ENCODE assay signal across 22 mouse cellular contexts in the genomic region with DNA sequence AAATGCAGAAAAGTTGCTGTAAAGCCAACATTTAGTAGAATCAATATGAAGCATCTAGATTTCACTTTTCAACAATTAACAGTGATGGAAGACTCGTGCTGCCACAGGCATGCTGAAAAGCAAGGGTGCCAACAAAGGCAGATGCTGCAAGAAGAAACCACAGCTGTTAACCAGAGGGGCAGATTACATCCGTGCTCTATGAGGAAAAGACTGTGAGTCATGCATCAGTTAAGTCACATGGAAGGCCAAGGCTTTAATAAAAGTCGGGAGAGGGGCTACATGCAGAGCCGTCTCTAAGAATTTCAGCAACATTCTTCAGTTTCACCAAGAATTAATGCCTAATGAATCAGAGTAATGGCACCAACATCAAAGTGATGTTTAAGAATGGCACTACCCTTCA. TPM values are rescaled to one million over a fixed set of nuclear protein-coding genes. Genes with fewer than 3 reads are reported as not detected.
"Had no signal": no experiment of that assay in that cellular context is flagged by ENCODE, and none has a peak within 500 bp of the region (broad histone marks: within the 10 kb centered on the region; RNA-seq: fewer than 3 reads in every experiment).

No protein-coding gene starts in this region.

- H3K9me3 ChIP-seq: limb, embryonic 12.5 days; limb, embryonic 15.5 days; liver, embryonic 12.5 days; liver, embryonic 15.5 days; lung, embryonic 15.5 days; midbrain, embryonic 12.5 days had no signal

- H3K27ac ChIP-seq: limb, embryonic 12.5 days; limb, embryonic 15.5 days; liver, embryonic 12.5 days; liver, embryonic 15.5 days; lung, embryonic 15.5 days; midbrain, embryonic 12.5 days; stomach, postnatal 0 days had no signal

- H3K9ac ChIP-seq: limb, embryonic 12.5 days; limb, embryonic 15.5 days; liver, embryonic 12.5 days; liver, embryonic 15.5 days; lung, embryonic 15.5 days; midbrain, embryonic 12.5 days had no signal

- H3K4me2 ChIP-seq: limb, embryonic 12.5 days; limb, embryonic 15.5 days; liver, embryonic 12.5 days; liver, embryonic 15.5 days; lung, embryonic 15.5 days; midbrain, embryonic 12.5 days had no signal

- ATAC-seq: liver, embryonic 12.5 days; midbrain, embryonic 16.5 days had no signal

- H3K4me3 ChIP-seq: limb, embryonic 12.5 days; limb, embryonic 15.5 days; liver, embryonic 12.5 days; liver, embryonic 15.5 days; lung, embryonic 15.5 days; midbrain, embryonic 12.5 days had no signal

- H3K36me3 ChIP-seq: limb, embryonic 12.5 days; limb, embryonic 15.5 days; liver, embryonic 12.5 days; liver, embryonic 15.5 days; lung, embryonic 15.5 days; midbrain, embryonic 12.5 days had no signal

- H3K4me1 ChIP-seq: limb, embryonic 12.5 days; limb, embryonic 15.5 days; liver, embryonic 12.5 days; liver, embryonic 15.5 days; lung, embryonic 15.5 days; midbrain, embryonic 12.5 days had no signal

- H3K27me3 ChIP-seq: limb, embryonic 12.5 days; limb, embryonic 15.5 days; liver, embryonic 12.5 days; liver, embryonic 15.5 days; lung, embryonic 15.5 days; midbrain, embryonic 12.5 days had no signal

- DNase-seq: kidney, adult 18-20 months; kidney, postnatal 10 days; kidney, postnatal 36 days; layer of hippocampus, postnatal 36 days; left cerebral cortex, postnatal 4 days; lung, postnatal 14 days; lung, postnatal 4 days; right cerebral cortex, adult 18-20 months; right cerebral cortex, postnatal 14 days; right cerebral cortex, postnatal 4 days; thymus, adult 2 months; thymus, postnatal 14 days; thymus, postnatal 4 days had no signal

RNA-seq across cellular contexts. Expression of a gene that starts 22.2 kb away (rescaled TPM):
- total RNA-seq: monocyte, adult 5-6 weeks had no signal
